Mouse (Mus musculus) megakaryocyte, adult 5-6 weeks (primary cell): ENCODE measurements around the gene Zfp639. TPM values are rescaled to one million over a fixed set of nuclear protein-coding genes. Genes with fewer than 3 reads are reported as not detected.

ENCODE experiments used
- total RNA-seq, 2 experiments: library from RNA; stranded (forward) in 1 of 2; stranded (reverse) in 1 of 2; fragments of 153-499, 151-499 nt in 1 of 2; fragments of 221-1000, 200-1000 nt in 1 of 2; gene quantifications; 2 replicates each; pipeline versions ENCODE4 v1.2.3 to v1.2.4; 2015 to 2017

Gene Zfp639
- total RNA-seq, 2 experiments from 2014 or later, result 36.0 to 37.5 TPM

Other genes starting within 250 kb of the Zfp639 start
- gene Zmat3, start 144.2 kb upstream of the Zfp639 start, total RNA-seq (2015), result 2.3 and 2.4 TPM in 2 replicates
- gene Zmat3, start 144.2 kb upstream of the Zfp639 start, total RNA-seq (2017), result 0.53 and 0.77 TPM in 2 replicates
- gene Pik3ca, start 112.6 kb upstream of the Zfp639 start, total RNA-seq (2015), result 23.5 and 25.0 TPM in 2 replicates
- 31.1 and 32.4 TPM in 2 replicates for gene Pik3ca, start 112.6 kb upstream of the Zfp639 start, total RNA-seq (2017)
- not detected in 2 replicates for gene Kcnmb3, start 18.0 kb upstream of the Zfp639 start, total RNA-seq (2015)
- not detected in 2 replicates for gene Kcnmb3, start 18.0 kb upstream of the Zfp639 start, total RNA-seq (2017)
- gene Mfn1, start 19.2 kb downstream of the Zfp639 start, total RNA-seq (2015), result 20.3 and 29.8 TPM in 2 replicates
- 16.9 and 21.4 TPM in 2 replicates for gene Mfn1, start 19.2 kb downstream of the Zfp639 start, total RNA-seq (2017)
- gene Gnb4, start 106.3 kb downstream of the Zfp639 start, total RNA-seq (2015), result 1.8 and 2.7 TPM in 2 replicates
- 2.0 and 5.2 TPM in 2 replicates for gene Gnb4, start 106.3 kb downstream of the Zfp639 start, total RNA-seq (2017)
- gene Actl6a, start 196.0 kb downstream of the Zfp639 start, total RNA-seq (2015), result 79.1 and 92.8 TPM in 2 replicates
- 45.4 and 58.9 TPM in 2 replicates for gene Actl6a, start 196.0 kb downstream of the Zfp639 start, total RNA-seq (2017)
- gene Ndufb5, start 226.7 kb downstream of the Zfp639 start, total RNA-seq (2015), result 166 and 191 TPM in 2 replicates
- 128 and 134 TPM in 2 replicates for gene Ndufb5, start 226.7 kb downstream of the Zfp639 start, total RNA-seq (2017)
- gene Mrpl47, start 227.3 kb downstream of the Zfp639 start, total RNA-seq (2015), result 19.2 and 22.0 TPM in 2 replicates
- 6.7 and 14.0 TPM in 2 replicates for gene Mrpl47, start 227.3 kb downstream of the Zfp639 start, total RNA-seq (2017)